Mouse (Mus musculus) stomach, embryonic 15.5 days (tissue): ENCODE results near the gene Sec22a. TPM values are rescaled to one million over a fixed set of nuclear protein-coding genes. Genes with fewer than 3 reads are reported as not detected.

Experiments used
- ATAC-seq: fragments of 200-750 bp; cut with Nextera tagmentation; 2 replicates; pipeline ENCODE4 v1.8.0; 2017; ENCODE audit warnings: low read depth, moderate number of reproducible peaks, moderate TSS enrichment; ENCODE audit not compliant: insufficient read depth, low FRiP score
- H3K27ac ChIP-seq: fragments of 300-500 bp; sonication (generic); 2 replicates; pipeline ENCODE4 v1.5.1; 2015; ENCODE audit warnings: mild to moderate bottlenecking, inconsistent platforms
- H3K27me3 ChIP-seq: fragments of 300-500 bp; sonication (generic); replicated peaks from 2 replicates; pipeline ENCODE4 v1.6.1; 2015; ENCODE audit warnings: inconsistent platforms
- H3K36me3 ChIP-seq: fragments of 300-500 bp; sonication (generic); 2 replicates; pipeline ENCODE4 v1.6.1; 2015; ENCODE audit warnings: inconsistent platforms
- H3K4me1 ChIP-seq: fragments of 300-500 bp; sonication (generic); 2 replicates; pipeline ENCODE4 v1.6.1; 2015; ENCODE audit warnings: inconsistent platforms
- H3K4me2 ChIP-seq: fragments of 300-500 bp; sonication (generic); 2 replicates; pipeline ENCODE4 v1.6.1; 2015; ENCODE audit warnings: mild to moderate bottlenecking, inconsistent platforms
- H3K4me3 ChIP-seq: fragments of 300-500 bp; sonication (generic); replicated peaks from 2 replicates; pipeline ENCODE4 v1.5.1; 2015; ENCODE audit warnings: inconsistent platforms
- H3K9ac ChIP-seq: fragments of 300-500 bp; sonication (generic); 2 replicates; pipeline ENCODE4 v1.6.1; 2015; ENCODE audit warnings: inconsistent platforms
- H3K9me3 ChIP-seq: fragments of 300-500 bp; sonication (generic); 2 replicates; pipeline ENCODE4 v1.6.1; 2016; ENCODE audit warnings: inconsistent platforms
- WGBS: fragments of 180-500 bp; shearing (Covaris S2); methylation state at CpG from one replicate; pipeline ENCODE4 v1.1.7; 2015; 5-methylcytosine and 5-hydroxymethylcytosine counted together
- polyA plus RNA-seq: library from polyadenylated mRNA; unstranded; fragments of >200 nt; fragmentation: Nextera tagmentation; extraction: Ambion mirVana; gene quantifications from 2 replicates; pipeline ENCODE4 v1.2.1, GENCODE M21; 2015

Sec22a gene
- 43.5 and 53.9 TPM in 2 replicates for polyA plus RNA-seq

GRCm38 (mm10) chr16:35363150-35364062 is at the start of gene Sec22a:
TSS of gene Sec22a (minus strand) at chr16:35363918.
- under 1% methylated on average over 67 of the region's 67 CpGs for WGBS
- Histone ChIP-seq H3K4me2 (peak within 1 kb of the TSS; percentile 81), H3K36me3 (no peaks in the 10 kb centered on the region), H3K9me3 (no peaks in the 10 kb centered on the region), H3K27ac (peak within 1 kb of the TSS; percentile 76), H3K4me1 (peaks cover 5% of the 10 kb centered on the region; the same call in 1 of the 2 replicates), H3K27me3 (no peaks in the 10 kb centered on the region), H3K9ac (peak within 1 kb of the TSS; percentile 71), H3K4me3 (peak within 1 kb of the TSS; percentile 93)
- peak; percentile 98 for ATAC-seq

- no peak overlapping the region for H3K4me3 ChIP-seq
- no peaks in the 10 kb centered on the region for H3K27me3 ChIP-seq
- no peak overlapping the region for H3K27ac ChIP-seq
- no peak for ATAC-seq
- H3K36me3 ChIP-seq: no peaks in the 10 kb centered on the region
- H3K9ac ChIP-seq: no peak overlapping the region
- H3K4me2 ChIP-seq: no peak overlapping the region
- no peaks in the 10 kb centered on the region for H3K4me1 ChIP-seq
- 74% methylated on average over 4 of the region's 4 CpGs for WGBS
- H3K9me3 ChIP-seq: no peaks in the 10 kb centered on the region
Measured at GRCm38 (mm10) chr16:35406706-35407105, 43.0 kb upstream of the Sec22a start.

- H3K9ac ChIP-seq: no peak overlapping the region
- no peaks in the 10 kb centered on the region for H3K9me3 ChIP-seq
- 81% methylated on average over 4 of the region's 4 CpGs for WGBS
- no peak overlapping the region for H3K27ac ChIP-seq
- no peak overlapping the region for H3K4me3 ChIP-seq
- no peaks in the 10 kb centered on the region for H3K36me3 ChIP-seq
- no peak for ATAC-seq
- H3K4me1 ChIP-seq: no peaks in the 10 kb centered on the region
- H3K4me2 ChIP-seq: no peak overlapping the region
- no peaks in the 10 kb centered on the region for H3K27me3 ChIP-seq
Measured at GRCm38 (mm10) chr16:35406166-35406565, 42.4 kb upstream of the Sec22a start.

- no peak for ATAC-seq
- Histone ChIP-seq H3K36me3 (no peaks in the 10 kb centered on the region), H3K4me1 (no peaks in the 10 kb centered on the region), H3K4me3 (no peak overlapping the region), H3K9ac (no peak overlapping the region), H3K4me2 (no peak overlapping the region), H3K27ac (no peak overlapping the region), H3K27me3 (no peaks in the 10 kb centered on the region), H3K9me3 (no peaks in the 10 kb centered on the region)
- 95% methylated on average over 14 of the region's 14 CpGs for WGBS
Measured at GRCm38 (mm10) chr16:35405348-35406080, 41.8 kb upstream of the Sec22a start.

- ATAC-seq: no peak
- 80% methylated on average over 5 of the region's 5 CpGs for WGBS
- H3K9ac ChIP-seq: no peak overlapping the region
- H3K9me3 ChIP-seq: no peaks in the 10 kb centered on the region
- H3K4me2 ChIP-seq: no peak overlapping the region
- no peaks in the 10 kb centered on the region for H3K4me1 ChIP-seq
- H3K27ac ChIP-seq: no peak overlapping the region
- H3K27me3 ChIP-seq: no peaks in the 10 kb centered on the region
- H3K36me3 ChIP-seq: no peaks in the 10 kb centered on the region
- H3K4me3 ChIP-seq: no peak overlapping the region
Measured at GRCm38 (mm10) chr16:35404864-35405263, 41.1 kb upstream of the Sec22a start.

GRCm38 (mm10) chr16:35403891-35404290 is 40.2 kb upstream of the Sec22a start:
- H3K4me2 ChIP-seq: no peak overlapping the region
- H3K4me1 ChIP-seq: no peaks in the 10 kb centered on the region
- H3K4me3 ChIP-seq: no peak overlapping the region
- no peaks in the 10 kb centered on the region for H3K27me3 ChIP-seq
- H3K27ac ChIP-seq: no peak overlapping the region
- no peak for ATAC-seq
- H3K9ac ChIP-seq: no peak overlapping the region
- H3K36me3 ChIP-seq: no peaks in the 10 kb centered on the region
- no peaks in the 10 kb centered on the region for H3K9me3 ChIP-seq
- WGBS: 87% methylated on average over 8 of the region's 8 CpGs

GRCm38 (mm10) chr16:35403356-35403755 is 39.6 kb upstream of the Sec22a start:
- 93% methylated on average over 9 of the region's 9 CpGs for WGBS
- no peak overlapping the region for H3K4me2 ChIP-seq
- H3K9ac ChIP-seq: no peak overlapping the region
- H3K9me3 ChIP-seq: no peaks in the 10 kb centered on the region
- 0 out of 2 replicates have a peak, but pooled peaks cover under 1% of the 10 kb centered on the region for H3K36me3 ChIP-seq
- H3K27me3 ChIP-seq: no peaks in the 10 kb centered on the region
- no peaks in the 10 kb centered on the region for H3K4me1 ChIP-seq
- no peak for ATAC-seq
- no peak overlapping the region for H3K27ac ChIP-seq
- H3K4me3 ChIP-seq: no peak overlapping the region

GRCm38 (mm10) chr16:35392813-35393212 is 29.1 kb upstream of the Sec22a start:
- ATAC-seq: no peak
- H3K36me3 ChIP-seq: peaks cover 13% of the 10 kb centered on the region; the same call in 1 of the 2 replicates
- no peaks in the 10 kb centered on the region for H3K27me3 ChIP-seq
- no peaks in the 10 kb centered on the region for H3K4me1 ChIP-seq
- no peaks in the 10 kb centered on the region for H3K9me3 ChIP-seq
- no peak overlapping the region for H3K4me3 ChIP-seq
- WGBS: 87% methylated on average over 8 of the region's 8 CpGs
- H3K9ac ChIP-seq: no peak overlapping the region
- H3K27ac ChIP-seq: no peak overlapping the region
- no peak overlapping the region for H3K4me2 ChIP-seq

GRCm38 (mm10) chr16:35385654-35386053 is 21.9 kb upstream of the Sec22a start:
- Histone ChIP-seq H3K36me3 (no peaks in the 10 kb centered on the region), H3K9ac (no peak overlapping the region), H3K4me3 (no peak overlapping the region), H3K4me2 (no peak overlapping the region), H3K9me3 (no peaks in the 10 kb centered on the region), H3K4me1 (no peaks in the 10 kb centered on the region), H3K27me3 (no peaks in the 10 kb centered on the region), H3K27ac (no peak overlapping the region)
- 70% methylated on average over 3 of the region's 3 CpGs for WGBS
- no peak for ATAC-seq

GRCm38 (mm10) chr16:35380048-35380447 is 16.3 kb upstream of the Sec22a start:
- Histone ChIP-seq H3K9ac (no peak overlapping the region), H3K4me1 (no peaks in the 10 kb centered on the region), H3K27me3 (no peaks in the 10 kb centered on the region), H3K36me3 (no peaks in the 10 kb centered on the region), H3K27ac (no peak overlapping the region), H3K4me2 (no peak overlapping the region), H3K4me3 (no peak overlapping the region), H3K9me3 (no peaks in the 10 kb centered on the region)
- ATAC-seq: no peak
- 76% methylated on average over 9 of the region's 9 CpGs for WGBS

- no peaks in the 10 kb centered on the region for H3K27me3 ChIP-seq
- H3K27ac ChIP-seq: no peak overlapping the region
- H3K4me2 ChIP-seq: no peak overlapping the region
- no peaks in the 10 kb centered on the region for H3K36me3 ChIP-seq
- no peak overlapping the region for H3K4me3 ChIP-seq
- H3K4me1 ChIP-seq: no peaks in the 10 kb centered on the region
- 81% methylated on average over 3 of the region's 3 CpGs for WGBS
- no peak overlapping the region for H3K9ac ChIP-seq
- ATAC-seq: no peak
- no peaks in the 10 kb centered on the region for H3K9me3 ChIP-seq
Measured at GRCm38 (mm10) chr16:35379344-35379743, 15.6 kb upstream of the Sec22a start.

GRCm38 (mm10) chr16:35364063-35364428 is 328 bp upstream of the Sec22a start:
- Histone ChIP-seq H3K27me3 (no peaks in the 10 kb centered on the region), H3K36me3 (no peaks in the 10 kb centered on the region), H3K4me2 (peak overlapping the region; percentile 81), H3K4me3 (peak overlapping the region; percentile 93), H3K27ac (0 out of 2 replicates have a peak overlapping the region, but pooled peaks have one; percentile 33), H3K9ac (no peak overlapping the region), H3K4me1 (peaks cover 5% of the 10 kb centered on the region; the same call in 1 of the 2 replicates), H3K9me3 (no peaks in the 10 kb centered on the region)
- no peak for ATAC-seq
- WGBS: under 1% methylated on average over 7 of the region's 7 CpGs
